Mouse (Mus musculus) hindlimb bud, embryonic 11.5 days (tissue): ENCODE results near the gene Rgma.
A peak's percentile ranks its signal among the peaks of the same experiment; 100 is the strongest.

Experiments used
- DNase-seq: peaks from one replicate; pipeline ENCODE4 v3.0.0-alpha.2; 2012; ENCODE audit warnings: low read depth, low spot score; ENCODE audit errors: extremely low spot score

Rgma gene

DNA sequence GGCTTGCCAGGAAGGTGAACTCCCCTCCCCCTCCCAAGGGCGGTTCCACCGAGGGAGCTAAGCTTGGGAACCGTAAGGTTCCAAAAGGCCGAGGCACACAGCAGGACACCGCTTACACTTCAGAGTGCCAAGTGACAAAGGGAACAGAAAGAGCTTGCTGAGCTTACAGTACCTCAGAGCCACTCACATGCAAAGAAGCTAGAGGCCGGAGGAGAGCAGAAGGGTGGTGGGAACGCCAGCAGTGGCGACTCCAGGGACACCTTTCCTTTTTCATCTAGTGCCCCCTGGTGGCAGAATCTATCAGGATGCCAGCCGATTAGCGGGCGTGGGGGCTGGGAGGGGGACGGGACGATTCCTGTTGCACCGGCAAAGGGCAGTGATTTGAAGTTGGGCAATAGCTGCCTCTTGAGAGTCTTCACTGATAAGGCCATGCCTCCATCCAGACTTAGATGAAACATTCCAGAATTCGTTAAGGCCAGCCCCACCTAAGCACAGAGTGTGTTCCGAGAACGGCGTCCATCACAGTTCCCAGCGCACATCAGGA lies 24.3 kb downstream of the Rgma start:
- no peak for DNase-seq

DNA sequence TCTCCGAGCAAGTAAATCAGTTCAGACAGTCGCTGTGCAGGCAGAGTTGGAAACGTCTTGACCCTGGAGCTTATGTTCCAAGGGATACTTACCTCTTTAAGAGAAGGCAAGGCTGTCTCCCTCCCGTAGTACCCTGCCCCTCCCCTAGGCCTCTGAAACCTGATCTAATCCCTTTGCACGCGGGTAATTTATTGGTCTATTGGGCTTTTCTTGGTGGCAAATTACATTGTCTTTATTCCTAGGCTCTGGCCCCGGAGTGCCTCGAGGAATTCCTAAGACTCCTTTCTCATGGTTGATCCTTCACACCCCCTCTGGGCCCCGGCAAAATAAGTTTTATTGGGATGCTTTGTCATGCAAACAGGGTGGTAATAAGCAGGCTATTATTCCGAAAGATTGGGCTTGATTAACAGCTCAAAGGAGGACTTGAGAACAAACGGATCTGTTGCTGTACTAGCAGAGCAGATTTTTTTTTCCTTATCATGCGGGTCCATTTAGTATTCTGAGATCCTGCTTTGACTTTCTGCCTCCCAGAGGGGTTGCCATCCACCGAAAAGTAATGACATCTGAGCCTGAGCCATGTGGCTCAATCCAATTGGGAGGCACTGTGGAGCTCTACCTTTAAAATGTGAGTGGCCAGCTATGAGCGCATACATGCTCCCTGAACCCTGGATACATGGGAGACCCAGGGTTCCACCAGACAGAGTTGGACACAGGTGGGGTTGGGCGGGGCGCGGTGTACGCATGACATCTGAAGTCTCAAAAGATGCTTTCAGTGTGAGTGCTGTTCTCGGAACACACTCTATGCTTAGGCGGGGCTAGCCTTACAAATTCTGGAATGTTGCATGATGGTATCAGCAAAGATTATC lies 25.0 kb downstream of the Rgma start:
- peak; percentile 47 for DNase-seq

DNA sequence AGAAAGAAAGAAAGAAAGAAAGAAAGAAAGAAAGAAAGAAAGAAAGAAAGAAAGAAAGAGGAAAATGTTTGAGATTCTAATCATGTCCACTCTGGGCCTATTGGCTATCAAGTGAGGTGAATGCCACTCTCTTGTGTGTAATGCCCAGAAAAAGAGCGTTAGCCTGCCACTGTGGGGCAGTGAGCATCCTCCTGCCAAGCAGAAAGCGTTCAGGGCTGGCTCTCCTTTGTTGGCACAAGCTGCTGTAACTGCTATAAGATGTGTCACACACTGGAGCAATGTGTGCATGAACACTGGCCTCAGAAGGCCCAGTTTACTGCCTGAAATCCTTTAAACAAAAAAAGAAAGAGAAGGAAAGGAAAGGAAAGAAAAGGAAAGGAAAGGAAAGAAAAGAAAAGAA lies 26.8 kb downstream of the Rgma start:
- no peak for DNase-seq

DNA sequence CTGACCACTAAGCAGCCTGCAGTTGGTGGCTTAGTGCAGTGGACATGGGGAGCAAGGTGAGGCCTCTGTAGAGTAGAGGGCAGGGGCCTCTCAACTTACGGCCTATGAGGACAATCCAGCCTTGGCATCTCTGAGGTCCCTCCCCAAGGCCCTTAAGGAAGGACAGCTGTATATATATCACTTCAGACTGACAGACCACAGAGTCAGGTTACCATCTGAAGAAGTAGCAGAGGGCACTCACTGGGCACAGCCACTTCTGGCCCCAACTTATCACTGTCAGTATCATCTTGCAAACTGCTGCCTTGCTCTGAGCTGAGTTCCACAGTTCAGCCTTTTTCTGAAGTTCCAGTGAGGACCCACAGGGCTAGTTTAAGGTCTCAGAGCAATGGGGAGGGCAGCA lies 27.4 kb downstream of the Rgma start:
- DNase-seq, result no peak

DNA sequence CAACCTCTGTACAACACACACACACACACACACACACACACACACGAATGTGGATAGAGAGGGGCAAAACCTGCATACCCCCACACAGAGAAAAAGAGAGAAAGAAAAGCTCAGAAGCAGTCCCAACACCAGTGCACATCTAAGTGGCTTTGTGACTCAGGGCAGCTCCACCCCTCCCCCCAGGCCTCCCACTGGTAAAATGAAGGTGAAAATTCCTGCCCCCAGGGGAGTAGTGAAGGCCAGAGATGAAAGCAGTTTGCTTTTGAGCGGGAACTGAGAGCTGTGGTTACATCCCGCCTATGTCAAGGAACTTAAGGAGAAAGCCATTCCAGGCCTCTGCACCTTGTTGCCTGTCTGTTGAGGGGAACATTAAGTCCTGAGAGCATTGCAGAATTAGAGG lies 28.2 kb downstream of the Rgma start:
- no peak for DNase-seq

- DNase-seq, result no peak
These were observed 30.2 kb downstream of the Rgma start for GRCm38 (mm10) chr7:73405550-73405949.

DNA sequence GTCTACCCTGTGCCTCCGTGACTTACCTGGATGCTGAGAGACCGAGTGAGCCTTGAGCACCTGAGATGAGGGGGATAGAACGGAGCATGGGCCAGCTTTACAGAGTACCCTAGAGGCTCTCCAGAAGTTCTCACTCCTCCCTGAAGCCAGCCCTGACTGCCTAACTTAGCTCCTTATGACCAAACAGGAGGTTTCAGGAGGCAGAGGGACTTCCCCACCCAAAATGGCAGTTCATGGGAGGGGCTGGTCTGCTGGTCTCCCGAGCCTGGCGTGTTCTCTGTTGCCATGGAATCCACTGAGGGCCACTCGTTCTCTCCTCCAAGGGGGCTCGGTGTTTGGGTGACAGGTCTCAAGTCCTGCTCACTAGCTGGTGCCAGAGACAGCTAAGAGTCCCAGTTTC lies 36.2 kb downstream of the Rgma start:
- no peak for DNase-seq

GRCm38 (mm10) chr7:73411986-73412385 lies 36.7 kb downstream of the Rgma start:
- no peak for DNase-seq

GRCm38 (mm10) chr7:73412419-73412818 lies 37.1 kb downstream of the Rgma start:
- DNase-seq, result no peak

- DNase-seq, result no peak
These were observed 38.9 kb downstream of the Rgma start for GRCm38 (mm10) chr7:73414192-73414591.

DNA sequence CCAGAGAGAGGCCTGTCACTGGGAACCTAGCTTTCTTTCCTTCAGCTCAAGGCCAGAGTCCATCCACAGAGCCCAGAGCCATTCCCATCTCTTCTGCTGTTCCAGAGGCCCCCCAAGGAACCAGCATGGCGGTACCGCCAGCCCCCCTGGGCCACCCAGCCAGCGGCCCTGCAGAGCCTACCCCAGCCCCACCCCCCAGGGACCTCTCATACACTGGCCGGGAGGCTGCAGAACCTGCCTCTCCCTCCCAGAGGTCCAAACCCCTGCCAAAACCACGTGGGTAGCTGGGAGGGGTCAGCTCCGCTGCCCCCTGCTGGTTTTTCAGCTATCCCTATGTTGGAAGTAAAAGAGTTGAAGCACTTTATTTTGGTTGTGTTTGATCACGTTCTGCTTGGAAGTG lies 44.1 kb downstream of the Rgma start:
- DNase-seq, result no peak

- DNase-seq, result no peak
These were observed 45.5 kb downstream of the Rgma start for GRCm38 (mm10) chr7:73420827-73421226.

- DNase-seq, result no peak
These were observed 46.1 kb downstream of the Rgma start for GRCm38 (mm10) chr7:73421278-73422015.

GRCm38 (mm10) chr7:73422223-73423113 lies 47.2 kb downstream of the Rgma start:
- DNase-seq, result no peak

- no peak for DNase-seq
These were observed 47.9 kb downstream of the Rgma start for GRCm38 (mm10) chr7:73423236-73423635.

DNA sequence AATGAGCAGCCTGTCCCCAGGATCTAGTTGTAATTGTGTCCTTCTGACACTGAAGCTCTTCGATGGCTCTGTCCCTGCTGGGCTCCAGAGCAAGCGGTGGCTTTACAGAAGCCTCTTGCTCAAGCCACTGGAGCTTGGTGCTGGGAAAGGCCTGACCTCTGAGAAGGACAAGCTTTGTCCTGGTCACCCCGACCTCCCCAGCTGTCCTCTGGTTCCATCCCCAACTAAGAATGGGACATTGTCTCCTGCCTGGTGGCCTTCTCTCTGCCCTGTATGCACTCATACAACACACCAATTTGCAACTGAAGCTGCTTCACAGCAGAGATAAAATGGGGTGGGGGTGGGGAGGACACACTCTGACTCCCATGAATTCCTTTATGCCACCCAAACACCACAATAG lies 48.9 kb downstream of the Rgma start:
- DNase-seq, result no peak

- no peak for DNase-seq
These were observed 49.4 kb downstream of the Rgma start for GRCm38 (mm10) chr7:73424705-73425104.

GRCm38 (mm10) chr7:73425451-73425850 lies 50.1 kb downstream of the Rgma start:
- DNase-seq, result no peak

DNA sequence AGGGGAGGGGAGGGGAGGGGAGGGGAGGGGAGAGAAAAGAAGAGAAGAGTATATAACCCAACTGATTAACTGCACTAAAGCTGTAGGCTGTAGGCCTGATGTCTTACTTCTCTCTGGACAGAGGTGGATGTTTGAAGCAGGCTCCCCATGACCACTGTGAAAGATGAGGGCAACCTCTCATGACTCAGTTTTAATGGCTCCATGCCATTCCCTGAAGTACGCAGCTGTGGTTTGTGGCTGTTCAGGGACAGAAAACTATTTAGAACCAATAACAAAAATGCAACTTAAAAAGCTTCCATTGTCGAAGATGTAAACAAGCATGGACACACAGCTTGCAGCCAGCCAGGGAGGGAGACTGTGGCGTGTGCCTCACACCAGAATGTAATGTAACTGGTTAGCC lies 50.9 kb downstream of the Rgma start:
- DNase-seq, result no peak

- no peak for DNase-seq
These were observed 51.6 kb downstream of the Rgma start for GRCm38 (mm10) chr7:73426752-73427386.

- DNase-seq, result no peak
These were observed 52.5 kb downstream of the Rgma start for GRCm38 (mm10) chr7:73427794-73428193.
